Comparison of ENCODE assay signal across 7 mouse cellular contexts in genomic region chr5:37822791-37823720, GRCm38 (mm10). TPM values are rescaled to one million over a fixed set of nuclear protein-coding genes. Genes with fewer than 3 reads are reported as not detected.
DNase-seq lines count a peak whose midpoint lies in the region; ATAC-seq and TF ChIP-seq lines count a peak whose summit lies in the region.

No protein-coding gene starts in this region.

- H3K36me3 ChIP-seq in E14TG2a.4 (ENCODE audit: insufficient read depth, low read length): no peaks in the 10 kb centered on the region
- H3K36me3 ChIP-seq in intestine, embryonic 16.5 days (ENCODE audit: control insufficient read depth, insufficient read depth, low read length): no peaks in the 10 kb centered on the region
- H3K36me3 ChIP-seq in midbrain, embryonic 16.5 days (ENCODE audit: control insufficient read depth, insufficient read depth, low read length): no peaks in the 10 kb centered on the region

- 2% methylated on average over 42 of the region's 42 CpGs for WGBS in intestine, embryonic 16.5 days
- under 1% methylated on average over 42 of the region's 42 CpGs for WGBS in midbrain, embryonic 16.5 days

- H3K4me1 ChIP-seq in E14TG2a.4 (replicated peaks; ENCODE audit: low read depth, low read length): peaks cover 63% of the 10 kb centered on the region
- peaks cover 20% of the 10 kb centered on the region for H3K4me1 ChIP-seq in intestine, embryonic 16.5 days (ENCODE audit: control insufficient read depth, insufficient read depth, low read length)
- peaks cover 13% of the 10 kb centered on the region; the same call in 1 of the 2 replicates for H3K4me1 ChIP-seq in midbrain, embryonic 16.5 days (ENCODE audit: control insufficient read depth, insufficient read depth, low read length)

- H3K27ac ChIP-seq in intestine, embryonic 16.5 days (ENCODE audit: low read length): no peak overlapping the region
- no peak overlapping the region for H3K27ac ChIP-seq in midbrain, embryonic 16.5 days (ENCODE audit: low read length)

- H3K9me3 ChIP-seq in E14TG2a.4 (ENCODE audit: low read length): peaks cover 9% of the 10 kb centered on the region; the same call in 1 of the 2 replicates
- H3K9me3 ChIP-seq in intestine, embryonic 16.5 days (ENCODE audit: control insufficient read depth, low read length): no peaks in the 10 kb centered on the region
- no peaks in the 10 kb centered on the region for H3K9me3 ChIP-seq in midbrain, embryonic 16.5 days (replicated peaks; ENCODE audit: control insufficient read depth, low read length, poor library complexity, severe bottlenecking)

- H3K9ac ChIP-seq in intestine, embryonic 16.5 days (ENCODE audit: low read depth, low read length): peak overlapping the region; percentile 60
- peak overlapping the region; percentile 18; the same call in 1 of the 2 replicates for H3K9ac ChIP-seq in midbrain, embryonic 16.5 days (ENCODE audit: low read depth, low read length)

- peak; percentile 37 for DNase-seq in Muller cell, postnatal 12 days (ENCODE audit: inconsistent ontology term)
- DNase-seq in heart, adult 11 months: peak; percentile 94
- no peak for DNase-seq in layer of hippocampus, postnatal 25 days (ENCODE audit: extremely low spot score in 1 of 2, low spot score in 1 of 2)
- DNase-seq in right cerebral cortex, adult 18-20 months: no peak

- H3K27me3 ChIP-seq in E14TG2a.4 (ENCODE audit: insufficient read depth, low read length): peaks cover 97% of the 10 kb centered on the region
- H3K27me3 ChIP-seq in intestine, embryonic 16.5 days (replicated peaks; ENCODE audit: control insufficient read depth, insufficient read depth, low read length): peaks cover 83% of the 10 kb centered on the region
- peaks cover 37% of the 10 kb centered on the region for H3K27me3 ChIP-seq in midbrain, embryonic 16.5 days (ENCODE audit: control insufficient read depth, insufficient read depth, low read depth, low read length)

- peak overlapping the region; percentile 85 for H3K4me2 ChIP-seq in intestine, embryonic 16.5 days (ENCODE audit: low read depth, low read length)
- peak overlapping the region; percentile 45 for H3K4me2 ChIP-seq in midbrain, embryonic 16.5 days (ENCODE audit: low read length)

- peak overlapping the region; percentile 77 for H3K4me3 ChIP-seq in E14TG2a.4 (replicated peaks; ENCODE audit: low read length)
- H3K4me3 ChIP-seq in intestine, embryonic 16.5 days (ENCODE audit: low read length): peak overlapping the region; percentile 54
- peak overlapping the region; percentile 32 for H3K4me3 ChIP-seq in midbrain, embryonic 16.5 days (ENCODE audit: low read depth, low read length)

- no peak; the same call in 1 of the 2 replicates for ATAC-seq in intestine, embryonic 16.5 days
- ATAC-seq in midbrain, embryonic 16.5 days: no peak

- no peak for TF ChIP-seq CTCF in E14TG2a.4 (conservative IDR thresholded peaks at IDR 0.05; ENCODE audit: low read length)

RNA-seq across cellular contexts. Expression of gene Msx1, which starts 1.3 kb away (rescaled TPM):
- polyA plus RNA-seq in intestine, embryonic 16.5 days (2015; fragmentation: Nextera tagmentation; extraction: Ambion mirVana): 2.1 and 2.4 TPM in 2 replicates
- 10.8 and 13.0 TPM in 2 replicates for polyA plus RNA-seq in midbrain, embryonic 16.5 days (2015; fragmentation: Nextera tagmentation; extraction: Ambion mirVana)
- total RNA-seq in layer of hippocampus, postnatal 25 days (2021): 1 to 10 TPM; 5.3 to 5.9 TPM

Comparison
In these comparisons a context has a peak if more than half of its experiments do, and no peak if none do; other contexts are left out.
1. DNase-seq: peak in Muller cell, postnatal 12 days (single experiment) and heart, adult 11 months (single experiment); none in layer of hippocampus, postnatal 25 days (0 of 2) and right cerebral cortex, adult 18-20 months (single experiment).
2. Peak in every context shown above with its lines, with median percentiles within 50 percentile points of each other: H3K4me3 ChIP-seq.